Comparison of ENCODE assay signal across 13 mouse cellular contexts in genomic region chr9:53775511-53775910, GRCm38 (mm10).
"Had no signal": no experiment of that assay in that cellular context is flagged by ENCODE, and none has a peak within 500 bp of the region (broad histone marks: within the 10 kb centered on the region; RNA-seq: fewer than 3 reads in every experiment).

No protein-coding gene starts in this region.

- H3K4me2 ChIP-seq: limb, embryonic 12.5 days; liver, embryonic 15.5 days; midbrain, embryonic 13.5 days had no signal

- H3K4me3 ChIP-seq: limb, embryonic 12.5 days; liver, embryonic 15.5 days; midbrain, embryonic 13.5 days had no signal

- H3K27ac ChIP-seq: limb, embryonic 12.5 days; liver, embryonic 15.5 days; midbrain, embryonic 13.5 days had no signal

- H3K36me3 ChIP-seq: limb, embryonic 12.5 days; liver, embryonic 15.5 days; midbrain, embryonic 13.5 days had no signal

- H3K9ac ChIP-seq: limb, embryonic 12.5 days; liver, embryonic 15.5 days; midbrain, embryonic 13.5 days had no signal

- ATAC-seq: hindbrain, embryonic 16.5 days; inflammation-experienced regulatory T-cells, adult 6 months; lung, postnatal 0 days; midbrain, embryonic 13.5 days had no signal

- H3K9me3 ChIP-seq: limb, embryonic 12.5 days; liver, embryonic 15.5 days; midbrain, embryonic 13.5 days had no signal

- DNase-seq: layer of hippocampus, adult 9-11 months; layer of hippocampus, postnatal 36 days; liver; lung, adult 2 months; lung, postnatal 36 days; right cerebral cortex, postnatal 14 days; thymus, postnatal 36 days had no signal
